Mouse (Mus musculus): ENCODE results near the gene Macrod2.

DNA sequence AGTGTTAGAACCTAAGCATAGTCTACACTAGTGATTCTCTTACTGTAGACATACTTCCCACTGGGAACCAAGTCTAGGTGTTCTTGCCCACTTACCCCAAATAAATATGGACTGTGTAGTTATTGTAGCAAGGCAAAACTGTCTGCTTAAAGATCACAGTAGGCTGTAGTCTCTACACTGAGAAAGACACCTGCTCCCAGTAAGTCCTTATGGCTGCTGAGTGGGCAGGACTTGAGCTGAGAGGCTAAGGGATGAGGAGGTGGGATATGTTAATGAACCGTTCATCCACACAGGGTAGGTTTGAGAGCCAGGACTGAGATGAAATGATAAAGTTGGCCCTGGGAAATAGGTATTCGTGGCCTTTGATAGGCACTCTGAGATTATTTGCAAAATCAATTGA, 1869.6 kb downstream of the Macrod2 start:
- TF ChIP-seq POLR2A (IDR thresholded peaks at IDR 0.05; ENCODE audit: extremely low read depth, insufficient read depth, low read length) = no peak
- no peak for TF ChIP-seq CTCF (IDR thresholded peaks at IDR 0.05; ENCODE audit: low read depth, low read length)
